Mouse (Mus musculus): ENCODE data around the gene Ggt1.
"Not testable (repeated sequence)": the region's sequence is repeated elsewhere in the genome, so short reads cannot be mapped to it uniquely, and the experiment has no call there.

Ggt1 gene

GRCm38 (mm10) chr10:75561071-75561654 lies at the start of gene Ggt1:
Ggt1 (plus strand) TSS chr10:75561604.
- DNase-seq (ENCODE audit: low spot score), result peak; percentile 39

GRCm38 (mm10) chr10:75511897-75512296 lies 49.5 kb upstream of the Ggt1 start:
- peak; percentile 31 for DNase-seq (ENCODE audit: low spot score)

GRCm38 (mm10) chr10:75512796-75513195 lies 48.6 kb upstream of the Ggt1 start:
- no peak for DNase-seq (ENCODE audit: low spot score)

DNA sequence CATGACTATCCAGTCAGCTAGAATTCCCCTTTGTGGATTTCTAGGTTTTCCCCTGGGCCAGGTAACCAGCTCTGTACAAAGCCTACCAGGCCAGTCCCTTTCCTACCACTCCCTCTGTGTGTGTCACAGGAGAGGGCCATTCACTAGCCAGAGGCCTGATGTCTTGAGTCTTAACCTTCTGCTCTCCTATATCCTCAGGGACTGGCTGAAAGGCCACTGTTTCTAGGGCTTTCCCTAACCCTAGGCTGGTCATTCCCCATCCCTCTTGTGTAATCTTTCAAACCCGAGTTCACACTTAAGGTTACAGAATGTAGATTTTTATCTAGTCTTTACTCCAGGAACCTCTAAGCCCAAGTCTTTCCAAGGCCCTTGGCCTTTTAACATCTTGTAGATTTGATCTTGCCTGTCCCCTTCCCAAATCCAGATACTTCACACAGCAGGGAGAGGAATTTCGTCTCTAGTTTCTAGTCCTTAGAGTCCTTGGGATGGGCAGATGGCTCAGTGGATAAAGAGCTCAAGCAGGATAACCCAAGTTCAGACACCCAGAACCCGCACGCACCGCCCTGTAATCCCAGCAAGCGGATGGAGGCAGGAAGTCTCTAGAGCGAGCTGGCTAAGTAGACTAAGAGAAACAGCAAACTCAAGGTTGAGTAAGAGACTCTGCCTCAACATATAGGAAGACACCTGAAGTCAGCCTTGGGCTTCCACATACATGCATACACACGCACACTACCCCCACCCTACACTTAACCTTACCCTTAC lies 47.9 kb upstream of the Ggt1 start:
- DNase-seq (ENCODE audit: low spot score), result peak; percentile 25

- DNase-seq (ENCODE audit: low spot score), result no peak
These were observed 47.0 kb upstream of the Ggt1 start for GRCm38 (mm10) chr10:75514361-75514760.

DNA sequence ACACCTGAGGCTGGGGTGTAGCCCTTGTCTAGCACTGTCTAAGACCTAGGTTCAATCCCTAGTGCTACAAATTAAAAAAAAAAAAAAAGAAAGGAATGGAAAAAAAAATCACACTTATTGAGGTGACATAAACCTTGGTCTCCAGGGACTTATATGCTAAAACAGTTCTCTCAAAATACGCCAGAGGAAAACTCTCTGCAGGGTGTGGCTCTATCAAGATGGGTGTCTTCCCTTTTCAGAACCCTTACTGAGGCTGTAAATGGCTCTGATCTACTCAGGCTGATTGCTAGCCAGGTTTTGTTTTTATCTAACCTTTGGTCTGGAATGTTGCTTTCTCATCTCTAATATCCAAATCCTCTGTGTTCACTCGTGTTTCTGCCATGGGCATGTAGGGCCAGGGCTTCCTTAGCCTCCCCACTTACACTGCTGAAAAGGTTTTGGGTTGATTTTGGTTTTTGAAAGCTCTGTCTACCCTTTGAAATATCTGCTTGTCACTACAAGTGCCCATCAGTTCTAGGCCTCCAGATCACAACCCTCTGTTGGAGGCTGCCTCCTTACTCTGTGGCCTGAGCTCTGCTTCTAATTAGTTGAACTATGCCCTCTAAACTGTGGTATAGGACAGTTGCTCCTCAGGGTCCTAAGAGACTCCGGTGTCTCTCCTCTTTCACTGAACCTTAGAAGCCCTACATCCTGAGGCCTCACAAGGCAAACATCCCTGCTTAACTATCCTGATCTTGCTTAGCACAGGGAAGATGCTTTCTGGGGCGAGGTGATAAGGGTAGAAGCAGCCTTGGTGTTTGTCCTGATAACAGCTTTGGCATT lies 46.0 kb upstream of the Ggt1 start:
- peak; percentile 23 for DNase-seq (ENCODE audit: low spot score)

GRCm38 (mm10) chr10:75516038-75516723 lies 45.2 kb upstream of the Ggt1 start:
- peak; percentile 43 for DNase-seq (ENCODE audit: low spot score)

DNA sequence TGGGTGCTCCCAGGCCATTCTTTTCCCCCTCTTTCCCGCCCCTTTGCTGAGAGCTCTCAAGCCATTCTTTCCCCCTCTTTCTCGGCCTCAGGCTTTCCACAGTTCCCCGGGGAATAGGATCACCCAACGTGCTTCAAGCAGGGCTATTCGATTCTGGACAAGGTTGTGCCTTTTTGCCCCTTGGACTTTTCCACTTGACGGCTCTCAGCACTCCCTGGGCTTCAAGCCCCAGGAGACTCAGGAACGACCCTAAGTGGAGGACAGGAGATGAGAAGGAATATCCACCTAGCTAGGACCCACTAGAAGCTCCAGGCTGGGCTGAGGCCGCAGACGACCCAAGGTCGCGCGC lies 44.7 kb upstream of the Ggt1 start:
- DNase-seq (ENCODE audit: low spot score), result no peak

DNA sequence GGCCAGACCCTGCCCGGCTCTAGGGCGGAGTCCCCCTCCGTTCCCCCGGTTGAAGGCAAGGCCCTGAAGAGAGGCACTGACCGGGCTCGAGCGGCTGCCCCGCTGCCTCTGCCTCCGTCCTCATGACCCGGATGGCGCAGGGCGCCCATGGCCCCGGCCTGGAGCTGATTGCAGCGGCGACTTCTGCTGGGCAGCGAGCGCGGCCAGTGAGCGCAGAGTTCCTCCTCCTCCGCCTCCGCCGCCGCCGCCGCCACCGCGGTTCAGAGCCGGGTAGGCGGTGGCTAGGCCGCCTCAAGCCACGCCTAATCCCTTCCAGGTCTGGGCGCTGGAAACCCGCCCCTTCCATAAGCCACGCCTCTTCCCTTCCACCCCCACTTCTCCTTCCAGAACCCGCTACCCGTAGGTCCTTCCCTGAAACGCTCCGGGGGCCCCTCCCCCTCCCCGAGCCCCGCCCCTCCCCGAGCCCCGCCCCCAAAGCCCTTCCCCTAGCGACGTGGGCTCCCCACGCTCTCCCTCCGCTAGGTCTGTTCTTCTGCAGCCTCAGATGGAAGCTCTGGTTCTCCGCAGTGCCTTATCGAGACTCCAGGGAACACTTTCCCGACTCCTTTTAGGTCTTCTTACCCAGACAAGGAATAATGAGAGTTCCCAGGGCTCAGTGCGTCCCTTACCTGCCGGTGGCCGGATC lies 44.2 kb upstream of the Ggt1 start, which contains the start of gene Snrpd3:
Snrpd3 (plus strand) TSS at position 479 of the 685 bp plus-strand sequence.
- peak; percentile 93 for DNase-seq (ENCODE audit: low spot score)

DNA sequence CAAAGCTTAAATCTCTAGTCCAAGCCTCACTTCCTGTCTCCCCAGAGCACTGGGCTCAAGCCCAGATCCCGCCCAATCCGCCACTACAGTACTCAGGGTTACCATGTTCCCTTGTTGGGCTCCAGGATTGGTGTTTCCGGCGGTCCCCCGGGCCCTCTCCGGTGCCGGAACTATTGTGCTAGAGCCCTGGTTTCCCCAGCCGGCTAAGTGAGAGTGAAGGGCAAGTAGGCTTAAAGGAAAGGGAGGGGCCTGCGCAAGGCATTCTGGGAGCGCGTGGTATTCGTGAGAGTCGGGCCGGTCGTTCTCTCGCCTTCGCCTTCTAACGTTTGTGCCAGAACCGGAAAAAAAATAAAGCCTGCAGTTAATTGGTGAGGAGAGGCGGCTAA lies 43.7 kb upstream of the Ggt1 start, which contains the start of gene Gucd1:
Gucd1 (minus strand) TSS at position 215 of the 386 bp plus-strand sequence.
- DNase-seq (ENCODE audit: low spot score), result peak; percentile 98

- no peak for DNase-seq (ENCODE audit: low spot score)
These were observed 40.8 kb upstream of the Ggt1 start for GRCm38 (mm10) chr10:75520581-75520980.

DNA sequence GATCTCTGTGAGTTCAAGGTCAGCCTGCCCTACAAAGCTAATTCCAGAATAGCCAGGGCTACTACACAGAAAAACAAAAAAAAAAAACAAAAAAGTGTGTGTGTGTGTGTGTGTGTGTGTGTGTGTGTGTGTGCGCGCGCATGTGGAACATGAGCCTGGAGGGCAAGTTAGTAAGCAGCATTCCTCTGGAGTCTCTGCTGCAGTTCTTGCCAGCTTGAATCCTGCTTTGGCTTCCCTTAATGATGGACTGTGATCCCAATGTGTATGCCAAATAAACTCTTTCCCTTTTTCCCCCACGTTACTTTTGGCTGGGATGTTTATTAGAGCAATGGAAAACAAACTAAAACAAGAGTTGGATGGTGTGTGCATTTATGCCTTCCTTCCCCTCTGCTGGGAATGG lies 39.8 kb upstream of the Ggt1 start:
- DNase-seq (ENCODE audit: low spot score), result no peak

GRCm38 (mm10) chr10:75525450-75525849 lies 36.0 kb upstream of the Ggt1 start:
- not testable (repeated sequence) for DNase-seq (ENCODE audit: low spot score)

DNA sequence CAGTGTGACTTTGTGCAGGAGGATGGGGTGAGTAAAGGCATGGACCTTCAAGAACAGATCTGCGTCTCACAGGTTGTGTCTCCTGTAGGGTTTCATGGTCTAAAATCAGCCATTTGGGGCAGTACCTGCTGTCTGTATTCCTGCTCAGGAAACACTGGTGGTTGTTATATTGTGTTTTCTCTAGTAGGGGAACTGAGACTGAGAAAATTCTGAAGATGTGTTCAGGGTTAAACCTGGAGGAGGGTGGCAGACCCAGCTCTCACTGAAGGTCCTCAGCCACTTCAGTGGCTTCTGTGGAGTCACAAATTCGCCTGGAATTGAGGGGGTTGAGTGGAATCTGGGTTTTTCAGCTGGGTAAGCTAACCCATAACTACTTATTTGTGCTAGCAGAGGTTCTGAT lies 31.1 kb upstream of the Ggt1 start:
- DNase-seq (ENCODE audit: low spot score), result no peak

DNA sequence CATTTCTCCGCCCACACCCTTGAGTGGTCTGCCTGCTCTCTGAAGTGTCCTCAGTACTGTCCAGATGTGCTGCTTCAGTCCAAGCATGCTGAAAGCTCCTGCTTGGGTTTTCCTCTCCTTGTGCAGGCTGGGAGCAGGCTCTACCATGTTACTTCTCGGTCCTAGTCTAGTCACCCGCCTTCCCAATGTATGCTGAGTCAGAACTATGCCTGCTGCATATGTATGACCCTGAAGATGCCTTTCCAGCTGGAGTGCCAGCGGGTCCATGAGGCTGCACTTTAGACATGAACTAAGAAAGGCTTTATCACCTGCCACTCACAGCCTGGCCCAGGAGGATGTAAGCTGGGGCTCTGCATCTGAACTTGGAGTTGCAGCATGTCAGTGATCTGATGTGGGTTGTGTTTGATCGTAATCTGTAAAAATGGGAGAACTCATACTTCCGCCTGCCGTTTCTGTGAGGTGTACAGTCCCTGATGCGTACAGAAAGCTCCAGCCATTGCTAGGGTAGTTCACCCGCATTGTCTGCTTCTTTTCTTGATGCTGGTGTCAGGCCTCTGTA lies 29.8 kb upstream of the Ggt1 start:
- no peak for DNase-seq (ENCODE audit: low spot score)

GRCm38 (mm10) chr10:75534216-75534615 lies 27.2 kb upstream of the Ggt1 start:
- DNase-seq (ENCODE audit: low spot score), result no peak

DNA sequence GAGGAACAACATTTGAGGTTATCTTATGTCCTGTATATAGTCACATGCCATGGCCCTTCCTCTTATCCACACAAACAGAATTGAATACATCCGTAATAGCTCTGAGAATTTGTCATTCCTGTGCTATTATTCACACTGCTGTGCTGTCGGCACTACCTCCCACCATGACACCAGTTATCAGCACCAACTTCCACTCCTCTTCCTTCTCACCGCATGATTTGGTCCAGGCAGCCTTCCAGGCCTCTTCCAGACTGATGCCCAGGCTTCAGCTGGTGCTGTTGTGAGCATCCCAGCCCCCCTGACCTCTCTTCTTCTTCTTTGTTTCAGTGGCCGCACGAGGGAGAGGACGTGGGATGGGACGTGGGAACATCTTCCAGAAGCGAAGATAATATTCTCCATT lies 26.5 kb upstream of the Ggt1 start:
- DNase-seq (ENCODE audit: low spot score), result no peak

DNA sequence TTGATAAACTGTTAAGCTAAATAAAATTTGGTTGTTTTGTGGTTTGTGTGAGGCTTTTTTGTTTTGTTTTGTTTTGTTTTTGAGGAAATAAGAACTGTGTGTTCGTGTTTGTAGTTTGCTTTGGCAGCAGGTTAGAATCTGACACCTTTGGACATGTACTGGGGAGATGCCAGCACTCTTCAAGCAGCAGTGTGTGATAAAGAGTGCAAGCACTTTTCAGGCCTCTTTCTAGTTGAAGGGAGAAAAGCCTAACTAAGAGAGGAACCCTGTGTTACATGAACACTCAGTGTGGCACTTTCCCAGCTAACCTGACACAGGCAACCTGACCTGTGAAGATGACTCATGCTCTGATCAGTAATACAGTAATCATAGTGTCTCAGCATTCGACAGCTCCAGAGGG lies 26.0 kb upstream of the Ggt1 start:
- DNase-seq (ENCODE audit: low spot score), result no peak

DNA sequence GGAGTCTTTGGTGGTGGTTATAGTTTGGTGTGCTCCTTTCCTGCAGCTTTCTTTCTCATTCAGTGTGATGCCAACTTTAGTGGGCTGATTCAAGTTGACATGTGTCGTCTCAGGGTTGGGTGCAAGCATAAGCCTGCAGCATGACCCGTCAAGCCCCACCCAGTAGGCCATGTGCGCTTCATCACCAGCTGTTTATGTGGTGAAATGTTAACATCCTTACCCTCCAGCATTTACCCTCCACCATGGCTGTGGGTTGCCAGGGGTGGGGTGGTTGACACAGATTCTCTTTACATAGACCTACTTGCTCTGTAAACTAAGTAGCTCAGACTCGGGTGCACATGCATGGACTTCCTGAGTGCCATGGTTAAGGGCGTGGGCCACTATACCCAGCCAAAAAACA lies 25.3 kb upstream of the Ggt1 start:
- no peak for DNase-seq (ENCODE audit: low spot score)

GRCm38 (mm10) chr10:75547901-75548300 lies 13.5 kb upstream of the Ggt1 start:
- DNase-seq (ENCODE audit: low spot score), result no peak

DNA sequence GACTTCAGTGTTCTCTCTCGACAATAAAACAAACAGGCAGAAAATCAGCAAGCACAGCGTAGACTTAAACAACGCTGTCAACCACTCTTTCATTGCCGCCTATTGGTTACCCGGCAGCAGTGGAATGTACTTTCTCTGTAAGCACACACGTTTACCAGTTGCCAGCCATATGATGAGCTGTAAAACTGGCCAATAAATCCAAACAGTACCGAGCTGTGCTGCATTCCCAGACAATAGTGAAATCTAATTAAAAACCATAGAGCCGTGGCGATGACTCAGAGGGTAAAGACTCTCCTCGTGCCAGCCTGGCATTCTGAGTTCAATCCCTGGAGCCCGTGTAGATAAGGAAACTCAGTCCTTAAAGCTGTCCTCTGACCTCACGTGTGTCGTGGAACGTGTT lies 12.9 kb upstream of the Ggt1 start:
- DNase-seq (ENCODE audit: low spot score), result no peak
